Mouse (Mus musculus) midbrain, embryonic 15.5 days (tissue): Measurements from ENCODE around the gene Lypd6b. TPM values are rescaled to one million over a fixed set of nuclear protein-coding genes. Genes with fewer than 3 reads are reported as not detected.

Source experiments
- ATAC-seq: fragments of 200-750 bp; cut with Nextera tagmentation; replicated peaks from 2 replicates; pipeline ENCODE4 v1.8.0; 2017; ENCODE audit warnings: moderate TSS enrichment
- H3K27ac ChIP-seq: fragments of 300-500 bp; sonication (generic); 2 replicates; pipeline ENCODE4 v1.5.1; 2015; ENCODE audit warnings: mild to moderate bottlenecking, inconsistent platforms
- H3K27me3 ChIP-seq: fragments of 300-500 bp; sonication (generic); replicated peaks from 2 replicates; pipeline ENCODE4 v1.6.1; 2015; ENCODE audit warnings: inconsistent platforms
- H3K36me3 ChIP-seq: fragments of 300-500 bp; sonication (generic); replicated peaks from 2 replicates; pipeline ENCODE4 v1.6.1; 2015; ENCODE audit warnings: inconsistent platforms
- H3K4me1 ChIP-seq: fragments of 300-500 bp; sonication (generic); 2 replicates; pipeline ENCODE4 v1.6.1; 2015; ENCODE audit warnings: inconsistent platforms
- H3K4me2 ChIP-seq: fragments of 300-500 bp; sonication (generic); 2 replicates; pipeline ENCODE4 v1.6.1; 2015; ENCODE audit warnings: inconsistent platforms, mild to moderate bottlenecking, moderate library complexity
- H3K4me3 ChIP-seq: fragments of 300-500 bp; sonication (generic); 2 replicates; pipeline ENCODE4 v1.5.1; 2015; ENCODE audit warnings: mild to moderate bottlenecking, inconsistent platforms
- H3K9ac ChIP-seq: fragments of 300-500 bp; sonication (generic); 2 replicates; pipeline ENCODE4 v1.6.1; 2015; ENCODE audit warnings: mild to moderate bottlenecking, inconsistent platforms
- H3K9me3 ChIP-seq: fragments of 300-500 bp; sonication (generic); 2 replicates; pipeline ENCODE4 v1.6.1; 2016; ENCODE audit warnings: inconsistent platforms
- WGBS: fragments of 180-500 bp; shearing (Covaris S2); methylation state at CpG from one replicate; pipeline ENCODE4 v1.1.7; 2015; ENCODE audit warnings: mixed read lengths; 5-methylcytosine and 5-hydroxymethylcytosine counted together
- polyA plus RNA-seq: library from polyadenylated mRNA; unstranded; fragments of >200 nt; fragmentation: Nextera tagmentation; extraction: Ambion mirVana; gene quantifications from 2 replicates; pipeline ENCODE4 v1.2.1, GENCODE M21; 2015

The Lypd6b gene
- polyA plus RNA-seq, 1 experiment from 2014 or later = 13.7 TPM

DNA sequence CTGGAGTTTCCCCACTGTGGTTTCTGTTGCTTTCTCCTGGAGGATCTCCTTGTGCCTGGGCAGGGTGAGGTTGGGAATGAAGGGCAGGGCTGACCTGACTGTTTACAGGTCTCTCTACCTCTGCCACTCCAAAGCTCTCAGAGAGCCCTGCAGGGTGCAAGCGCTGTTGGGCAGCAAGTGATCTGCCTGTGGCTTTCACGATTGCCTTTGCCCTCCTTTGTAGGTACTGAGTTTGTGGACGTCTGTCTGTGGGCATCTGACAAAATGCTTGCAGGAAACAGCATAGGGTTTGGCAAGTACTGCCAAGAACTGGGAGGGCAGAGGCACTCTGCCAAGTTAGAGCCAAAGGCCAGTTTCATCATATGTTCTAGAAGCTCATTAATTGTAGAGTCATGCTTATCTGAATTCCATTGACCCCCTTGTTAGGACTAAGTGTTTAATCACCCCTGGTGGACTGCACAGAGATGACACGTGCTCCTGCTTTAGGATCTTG, 24.4 kb downstream of the Lypd6b start:
- 33% methylated on average over 4 of the region's 4 CpGs for WGBS
- no peaks in the 10 kb centered on the region for H3K27me3 ChIP-seq
- H3K4me2 ChIP-seq = no peak overlapping the region
- no peak overlapping the region for H3K9ac ChIP-seq
- no peak for ATAC-seq
- no peaks in the 10 kb centered on the region for H3K9me3 ChIP-seq
- no peaks in the 10 kb centered on the region for H3K36me3 ChIP-seq
- H3K4me1 ChIP-seq = peaks cover 9% of the 10 kb centered on the region
- H3K27ac ChIP-seq = no peak overlapping the region
- no peak overlapping the region for H3K4me3 ChIP-seq

DNA sequence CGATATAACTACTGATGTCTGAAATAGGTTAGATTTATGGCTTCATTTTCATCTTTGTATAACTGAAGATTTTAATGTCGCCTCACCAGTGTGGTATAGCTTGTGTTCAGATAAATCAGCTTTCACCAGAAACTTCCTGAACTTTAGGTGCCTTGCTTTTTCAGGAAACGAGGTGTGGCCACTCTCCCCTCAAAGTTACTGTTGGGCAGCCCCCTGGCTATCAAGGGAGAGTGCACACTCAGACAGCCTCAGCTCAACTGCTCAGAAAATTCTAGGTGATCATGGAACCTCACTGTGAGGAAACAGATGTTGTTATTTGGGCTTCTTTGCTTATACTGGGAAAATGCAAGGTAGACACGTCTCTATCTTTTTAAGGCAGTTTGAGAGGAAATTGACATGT, 25.7 kb downstream of the Lypd6b start:
- H3K36me3 ChIP-seq = no peaks in the 10 kb centered on the region
- WGBS = 83% methylated on average over 4 of the region's 4 CpGs
- no peak for ATAC-seq
- no peak overlapping the region for H3K27ac ChIP-seq
- peaks cover 9% of the 10 kb centered on the region for H3K4me1 ChIP-seq
- H3K9me3 ChIP-seq = no peaks in the 10 kb centered on the region
- no peak overlapping the region for H3K4me3 ChIP-seq
- no peak overlapping the region for H3K4me2 ChIP-seq
- no peak overlapping the region for H3K9ac ChIP-seq
- H3K27me3 ChIP-seq = no peaks in the 10 kb centered on the region

DNA sequence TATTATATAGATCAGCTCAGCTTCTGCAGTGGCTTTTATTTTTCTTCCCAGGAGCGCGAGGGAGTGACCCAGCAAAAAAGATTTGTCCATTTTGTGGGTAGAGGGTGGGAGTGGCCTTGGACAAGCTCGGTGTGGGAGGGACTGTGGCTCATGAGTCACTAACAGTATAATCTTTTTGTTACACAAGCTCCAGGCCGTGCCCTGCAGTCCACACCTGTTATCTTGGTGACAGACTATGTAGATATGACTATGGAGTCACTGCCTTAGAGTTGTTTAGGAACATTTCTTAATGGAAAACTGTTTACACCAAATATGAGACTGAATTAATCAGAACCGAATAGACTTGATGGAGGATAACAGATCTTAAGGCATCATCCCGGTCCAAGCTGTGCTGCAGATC, 26.5 kb downstream of the Lypd6b start:
- no peak overlapping the region for H3K4me2 ChIP-seq
- H3K4me1 ChIP-seq = peaks cover 9% of the 10 kb centered on the region
- WGBS = 77% methylated on average over 6 of the region's 6 CpGs
- no peaks in the 10 kb centered on the region for H3K27me3 ChIP-seq
- no peak overlapping the region for H3K9ac ChIP-seq
- H3K4me3 ChIP-seq = no peak overlapping the region
- no peaks in the 10 kb centered on the region for H3K9me3 ChIP-seq
- H3K27ac ChIP-seq = no peak overlapping the region
- no peaks in the 10 kb centered on the region for H3K36me3 ChIP-seq
- ATAC-seq = no peak

DNA sequence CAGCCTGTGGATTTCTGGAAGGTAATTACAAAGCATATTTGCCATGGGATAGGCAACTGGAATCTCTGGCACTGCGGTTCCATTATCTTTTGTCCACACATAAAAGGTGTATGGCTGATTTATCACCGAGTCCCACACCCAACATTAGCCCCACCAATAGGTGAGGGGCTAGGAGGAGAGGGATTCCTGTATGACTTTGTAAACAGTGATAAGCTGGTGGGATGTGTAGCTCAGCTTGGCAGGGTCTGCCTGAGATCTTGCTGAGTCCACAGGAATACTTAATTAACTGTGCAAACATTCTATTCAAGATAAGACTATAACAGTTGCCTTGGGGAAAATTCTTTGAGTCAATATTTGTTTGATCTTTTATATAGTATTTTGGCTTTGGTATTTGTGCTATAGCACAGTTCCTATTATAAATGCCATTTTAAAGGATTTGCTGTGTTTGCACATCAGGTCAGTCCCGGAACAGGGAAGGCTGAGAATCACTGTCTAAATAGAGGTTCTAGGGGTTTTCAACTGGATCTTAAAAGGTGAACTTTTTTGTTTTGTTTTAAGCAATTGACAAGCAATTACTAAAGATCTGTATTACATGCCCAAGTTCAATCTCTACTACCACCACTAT, 28.3 kb downstream of the Lypd6b start:
- no peaks in the 10 kb centered on the region for H3K27me3 ChIP-seq
- no peak overlapping the region for H3K9ac ChIP-seq
- H3K4me2 ChIP-seq = no peak overlapping the region
- ATAC-seq = 0 out of 2 replicates have a peak, but pooled peaks have one; percentile 51
- 63% methylated on average over 3 of the region's 3 CpGs for WGBS
- no peaks in the 10 kb centered on the region for H3K9me3 ChIP-seq
- no peak overlapping the region for H3K4me3 ChIP-seq
- H3K27ac ChIP-seq = no peak overlapping the region
- peaks cover 9% of the 10 kb centered on the region for H3K4me1 ChIP-seq
- no peaks in the 10 kb centered on the region for H3K36me3 ChIP-seq

DNA sequence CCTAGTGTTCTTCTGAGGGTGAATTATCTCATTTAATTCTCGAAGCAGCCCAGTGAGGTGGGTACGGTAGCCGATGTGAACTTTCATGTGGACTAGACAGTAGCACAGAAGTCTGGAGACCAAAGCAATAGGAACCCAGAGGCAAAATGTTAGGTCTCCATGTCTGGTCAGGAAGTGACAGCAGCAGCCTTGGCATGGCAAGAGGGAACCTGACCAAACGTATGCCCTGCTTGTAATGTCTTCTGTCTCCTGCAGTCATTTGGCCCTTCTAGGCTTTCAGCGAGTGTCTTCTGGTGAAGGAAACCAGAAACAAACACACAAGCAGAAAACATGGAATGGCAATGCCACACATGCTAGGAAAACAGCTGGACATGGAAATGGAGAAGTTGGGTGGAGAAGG, 29.1 kb downstream of the Lypd6b start:
- H3K9me3 ChIP-seq = no peaks in the 10 kb centered on the region

DNA sequence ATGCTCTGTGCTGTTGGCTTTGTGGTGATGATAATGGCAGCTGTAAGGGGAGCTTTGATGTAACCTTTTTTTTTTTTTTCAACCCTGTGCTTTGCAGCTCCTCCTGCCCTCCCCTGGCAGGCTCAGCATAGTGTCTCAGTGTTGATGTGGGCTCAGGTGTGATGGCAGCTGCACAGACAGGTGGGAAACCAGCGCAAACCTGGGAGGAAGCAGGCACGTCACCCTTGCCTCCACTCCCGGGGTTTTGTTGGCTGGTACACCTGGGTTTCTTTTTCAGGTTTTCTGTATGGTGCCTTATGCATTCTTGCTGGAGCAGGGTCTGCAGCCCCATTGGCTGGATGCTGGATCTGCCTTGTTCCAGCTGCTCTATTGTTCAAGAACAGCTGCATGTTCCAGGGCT, 29.7 kb downstream of the Lypd6b start:
- no peak overlapping the region for H3K4me2 ChIP-seq
- H3K4me3 ChIP-seq = no peak overlapping the region
- H3K27me3 ChIP-seq = no peaks in the 10 kb centered on the region
- ATAC-seq = no peak
- no peak overlapping the region for H3K27ac ChIP-seq
- H3K9ac ChIP-seq = no peak overlapping the region
- no peaks in the 10 kb centered on the region for H3K36me3 ChIP-seq
- H3K4me1 ChIP-seq = no peaks in the 10 kb centered on the region
- WGBS = 95% methylated on average over 3 of the region's 3 CpGs
- no peaks in the 10 kb centered on the region for H3K9me3 ChIP-seq

More for the DNA sequence above, 29.1 kb downstream of the Lypd6b start:
- Histone ChIP-seq H3K36me3 (no peaks in the 10 kb centered on the region), H3K27ac (no peak overlapping the region), H3K4me1 (peaks cover 4% of the 10 kb centered on the region; the same call in 1 of the 2 replicates), H3K27me3 (no peaks in the 10 kb centered on the region), H3K9ac (no peak overlapping the region), H3K4me2 (no peak overlapping the region), H3K4me3 (no peak overlapping the region)
- 95% methylated on average over 5 of the region's 5 CpGs for WGBS
- ATAC-seq = no peak

DNA sequence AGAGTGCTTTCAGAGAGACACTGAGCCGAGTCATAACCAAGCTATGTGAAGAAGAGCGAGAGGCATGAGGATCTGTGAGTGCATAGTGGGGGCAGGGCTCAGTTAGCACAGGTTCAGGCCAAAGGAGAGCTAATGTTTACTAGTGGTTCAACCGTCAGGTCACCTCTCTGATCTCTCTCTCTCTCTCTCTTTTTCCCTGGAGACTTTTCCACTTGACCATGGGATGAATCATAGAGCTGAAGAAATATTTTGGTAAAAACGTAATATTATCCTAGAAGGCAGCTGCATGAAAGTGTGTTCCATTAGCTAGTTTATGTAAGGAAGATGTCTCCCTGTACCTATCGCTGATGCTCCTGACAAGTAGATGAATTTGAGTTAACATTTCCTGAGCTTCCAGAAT, 30.6 kb downstream of the Lypd6b start:
- 92% methylated on average over 5 of the region's 5 CpGs for WGBS

DNA sequence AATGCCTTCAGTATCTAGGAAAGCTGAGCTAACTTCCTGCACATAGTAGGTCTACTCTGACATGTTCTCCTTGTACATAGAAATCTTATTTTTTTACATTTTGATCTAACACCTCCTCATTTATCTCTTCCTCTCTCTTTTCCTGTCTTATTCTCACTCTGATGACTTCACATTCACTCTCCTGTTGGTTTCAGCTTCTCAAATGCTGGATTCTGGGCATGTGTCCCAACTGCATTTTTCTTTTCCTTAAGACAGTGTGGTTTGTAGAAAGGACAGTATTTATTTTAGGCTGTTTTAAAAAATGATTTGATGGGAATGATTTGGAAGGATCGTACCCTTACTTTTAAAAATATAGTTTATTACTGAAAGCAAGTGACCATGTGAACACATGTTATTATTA, 34.8 kb downstream of the Lypd6b start:
- Histone ChIP-seq H3K27me3 (no peaks in the 10 kb centered on the region), H3K27ac (no peak overlapping the region), H3K9me3 (no peaks in the 10 kb centered on the region), H3K4me3 (no peak overlapping the region), H3K36me3 (no peaks in the 10 kb centered on the region), H3K4me1 (no peaks in the 10 kb centered on the region), H3K9ac (no peak overlapping the region), H3K4me2 (no peak overlapping the region)
- ATAC-seq = no peak
- WGBS = 98% methylated on average over 1 of the region's 1 CpGs

More for the DNA sequence above, 30.6 kb downstream of the Lypd6b start:
- Histone ChIP-seq H3K9ac (no peak overlapping the region), H3K27me3 (no peaks in the 10 kb centered on the region), H3K4me3 (no peak overlapping the region), H3K4me2 (no peak overlapping the region), H3K4me1 (no peaks in the 10 kb centered on the region), H3K27ac (no peak overlapping the region), H3K36me3 (no peaks in the 10 kb centered on the region), H3K9me3 (no peaks in the 10 kb centered on the region)
- no peak for ATAC-seq

DNA sequence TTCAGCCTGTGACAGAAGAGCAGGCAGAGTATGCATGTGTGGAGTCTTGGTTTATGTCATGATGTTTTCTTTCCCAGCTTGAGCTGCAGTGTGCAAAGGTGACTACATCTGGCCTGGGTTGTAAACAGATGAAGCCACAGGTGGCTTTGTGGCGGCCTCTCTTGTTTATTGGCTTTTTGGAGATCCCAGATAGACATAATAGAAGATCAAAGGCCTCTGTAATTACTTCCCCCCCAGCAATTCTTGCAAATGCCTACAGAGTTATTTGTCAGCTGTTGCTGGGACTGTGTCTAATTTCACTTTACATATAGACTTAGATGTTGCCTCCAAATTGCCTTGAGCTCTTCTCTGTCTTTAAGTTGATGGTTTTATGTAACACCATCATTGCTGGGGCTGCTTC, 38.1 kb downstream of the Lypd6b start:
- 57% methylated on average over 1 of the region's 1 CpGs for WGBS
- H3K9me3 ChIP-seq = no peaks in the 10 kb centered on the region
- no peaks in the 10 kb centered on the region for H3K27me3 ChIP-seq
- no peak overlapping the region for H3K4me3 ChIP-seq
- no peak overlapping the region for H3K9ac ChIP-seq
- no peaks in the 10 kb centered on the region for H3K4me1 ChIP-seq
- H3K4me2 ChIP-seq = no peak overlapping the region
- no peak for ATAC-seq
- no peak overlapping the region for H3K27ac ChIP-seq
- no peaks in the 10 kb centered on the region for H3K36me3 ChIP-seq

DNA sequence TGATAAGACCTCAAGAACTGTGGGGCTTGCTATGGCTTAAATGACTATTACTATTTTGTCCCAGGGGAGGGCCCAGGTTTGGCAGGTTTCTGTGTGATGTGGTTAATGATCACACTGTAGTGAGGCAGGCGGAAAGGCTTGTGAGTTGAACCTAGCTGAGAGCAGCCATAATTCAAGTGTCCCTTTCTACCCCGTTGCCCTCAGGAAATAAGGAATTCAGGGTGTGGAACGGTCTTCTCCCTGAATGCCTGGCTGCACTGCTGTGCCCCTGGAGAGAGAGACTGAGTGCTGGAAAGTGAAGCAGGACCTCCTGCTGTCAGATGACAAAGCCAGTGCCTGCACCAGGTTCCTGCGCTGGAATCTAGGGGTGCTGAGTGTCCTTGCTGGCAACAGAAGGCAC, 40.3 kb downstream of the Lypd6b start:
- H3K9ac ChIP-seq = no peak overlapping the region
- no peak overlapping the region for H3K4me3 ChIP-seq
- H3K9me3 ChIP-seq = no peaks in the 10 kb centered on the region
- H3K4me2 ChIP-seq = no peak overlapping the region
- 49% methylated on average over 4 of the region's 4 CpGs for WGBS
- no peak for ATAC-seq
- H3K27me3 ChIP-seq = no peaks in the 10 kb centered on the region
- H3K27ac ChIP-seq = no peak overlapping the region
- no peaks in the 10 kb centered on the region for H3K4me1 ChIP-seq
- no peaks in the 10 kb centered on the region for H3K36me3 ChIP-seq

DNA sequence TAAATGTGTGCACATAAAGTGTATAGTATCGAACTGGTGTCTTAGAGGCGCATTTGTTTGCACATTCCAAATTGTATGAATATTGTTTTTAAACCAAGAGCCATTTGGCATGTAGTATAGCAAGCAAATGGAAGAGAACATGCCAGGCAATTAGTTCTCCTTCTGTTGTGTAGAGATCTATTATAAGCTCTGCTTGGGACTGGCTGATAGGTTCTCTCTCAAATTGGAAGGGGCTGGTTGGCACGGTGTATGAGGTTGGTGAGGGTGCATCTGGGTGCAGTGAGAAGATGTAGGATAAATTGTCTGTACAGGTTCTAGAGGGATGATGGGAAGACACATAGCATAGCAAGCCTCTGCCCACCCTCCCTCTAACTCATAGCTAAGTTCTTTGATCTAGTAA, 42.9 kb downstream of the Lypd6b start:
- no peak overlapping the region for H3K4me3 ChIP-seq
- H3K4me1 ChIP-seq = no peaks in the 10 kb centered on the region
- no peaks in the 10 kb centered on the region for H3K9me3 ChIP-seq
- 92% methylated on average over 3 of the region's 3 CpGs for WGBS
- no peaks in the 10 kb centered on the region for H3K27me3 ChIP-seq
- no peaks in the 10 kb centered on the region for H3K36me3 ChIP-seq
- no peak overlapping the region for H3K4me2 ChIP-seq
- no peak overlapping the region for H3K9ac ChIP-seq
- ATAC-seq = no peak
- H3K27ac ChIP-seq = no peak overlapping the region

DNA sequence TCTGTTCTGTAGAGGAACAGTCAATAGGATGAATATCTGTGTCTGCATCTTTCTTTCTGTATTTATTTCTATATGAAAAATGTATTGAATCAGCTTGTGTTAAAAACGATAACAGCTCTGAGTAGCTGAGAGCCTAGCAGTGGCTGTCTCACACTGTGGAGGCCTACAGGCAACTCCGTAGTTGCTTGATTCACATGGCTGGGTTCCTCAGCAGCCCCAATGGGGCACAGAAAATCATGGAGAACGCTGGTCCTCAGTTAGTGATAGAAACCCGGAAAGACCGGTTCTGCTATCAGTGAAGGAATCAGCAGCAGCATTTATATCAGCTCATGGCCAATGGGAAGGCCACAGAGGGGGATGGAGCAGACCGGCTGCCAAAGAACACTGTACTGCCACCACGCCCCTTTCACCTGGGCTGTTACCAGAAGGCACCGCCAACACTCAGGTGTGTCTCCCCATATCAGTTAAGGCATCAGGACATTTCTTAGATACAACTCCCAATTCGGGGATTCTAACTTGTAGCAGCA, 44.9 kb downstream of the Lypd6b start:
- Histone ChIP-seq H3K27ac (no peak overlapping the region), H3K9me3 (no peaks in the 10 kb centered on the region), H3K4me1 (no peaks in the 10 kb centered on the region), H3K4me2 (no peak overlapping the region), H3K36me3 (no peaks in the 10 kb centered on the region), H3K9ac (no peak overlapping the region), H3K27me3 (no peaks in the 10 kb centered on the region), H3K4me3 (no peak overlapping the region)
- ATAC-seq = no peak
- 84% methylated on average over 9 of the region's 9 CpGs for WGBS

DNA sequence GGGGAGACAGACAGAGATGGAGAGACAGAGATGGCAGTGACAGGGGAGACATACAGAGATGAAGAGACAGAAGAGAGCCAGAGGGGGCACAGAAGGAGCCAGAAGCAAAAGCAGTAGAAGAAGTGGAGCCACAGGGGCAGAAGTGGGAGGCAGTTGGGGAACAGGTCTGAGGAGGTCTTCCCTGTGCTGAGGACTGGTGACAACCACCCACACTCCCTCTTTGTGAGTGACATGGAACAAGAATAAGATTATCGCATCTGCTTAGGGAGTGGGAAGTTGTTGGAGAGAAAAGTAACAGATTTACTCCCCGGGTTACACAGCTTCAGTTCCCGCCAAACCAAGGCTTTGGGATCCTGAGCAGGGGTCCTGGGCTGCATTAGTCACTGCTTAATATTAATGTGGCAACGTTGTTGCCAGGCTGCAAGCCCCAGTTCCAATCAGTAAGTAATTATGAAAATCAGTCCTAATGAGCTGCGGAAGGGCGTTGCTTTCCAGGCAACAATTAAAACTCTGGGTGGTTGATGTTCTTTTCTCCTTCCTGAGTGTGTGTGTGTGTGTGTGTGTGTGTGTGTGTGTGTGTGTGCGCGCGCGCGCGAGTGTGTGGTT, 50.1 kb downstream of the Lypd6b start:
- no peak overlapping the region for H3K4me2 ChIP-seq
- no peaks in the 10 kb centered on the region for H3K36me3 ChIP-seq
- ATAC-seq = 0 out of 2 replicates have a peak, but pooled peaks have one; percentile 27
- H3K4me1 ChIP-seq = peaks cover 8% of the 10 kb centered on the region; the same call in 1 of the 2 replicates
- no peak overlapping the region for H3K9ac ChIP-seq
- 54% methylated on average over 12 of the region's 12 CpGs for WGBS
- no peaks in the 10 kb centered on the region for H3K9me3 ChIP-seq
- no peak overlapping the region for H3K27ac ChIP-seq
- H3K27me3 ChIP-seq = no peaks in the 10 kb centered on the region
- H3K4me3 ChIP-seq = no peak overlapping the region
